Mouse (Mus musculus): ENCODE measurements around the gene Ttc7b. TPM values are rescaled to one million over a fixed set of nuclear protein-coding genes. Genes with fewer than 3 reads are reported as not detected.

Gene Ttc7b
- polyA plus RNA-seq, 1 experiment from 2014 or later: 2.2 TPM

GRCm38 (mm10) chr12:100323641-100324040, 197.0 kb downstream of the Ttc7b start:
- no peak overlapping the region for H3K9ac ChIP-seq (replicated peaks)
- H3K36me3 ChIP-seq (replicated peaks; ENCODE audit: insufficient read depth, low read length): 0 out of 2 replicates have a peak, but pooled peaks cover 8% of the 10 kb centered on the region
- H3K4me1 ChIP-seq (ENCODE audit: insufficient read depth): no peaks in the 10 kb centered on the region
- H3K4me2 ChIP-seq (ENCODE audit: low read depth, low read length): no peak overlapping the region
- DNase-seq: no peak
- no peak for TF ChIP-seq CTCF (IDR thresholded peaks at IDR 0.05; ENCODE audit: low read depth)
- TF ChIP-seq EP300 (IDR thresholded peaks at IDR 0.05; ENCODE audit: low read depth): no peak
- H3K9me3 ChIP-seq (ENCODE audit: low read length): no peaks in the 10 kb centered on the region
- H3K4me3 ChIP-seq (ENCODE audit: low read depth, low read length): no peak overlapping the region
- WGBS (ENCODE audit: insufficient replicate concordance): 68% methylated on average over 2 of the region's 2 CpGs
- ATAC-seq: no peak
- H3K27me3 ChIP-seq (ENCODE audit: insufficient read depth, low read length): no peaks in the 10 kb centered on the region
- H3K27ac ChIP-seq (ENCODE audit: low read depth): no peak overlapping the region

GRCm38 (mm10) chr12:100322225-100322624, 198.4 kb downstream of the Ttc7b start:
- no peaks in the 10 kb centered on the region for H3K4me1 ChIP-seq (ENCODE audit: insufficient read depth)
- DNase-seq (no peak), ATAC-seq (no peak)
- no peak overlapping the region for H3K9ac ChIP-seq (replicated peaks)
- no peak overlapping the region for H3K4me3 ChIP-seq (ENCODE audit: low read depth, low read length)
- 0 out of 2 replicates have a peak, but pooled peaks cover 8% of the 10 kb centered on the region for H3K36me3 ChIP-seq (replicated peaks; ENCODE audit: insufficient read depth, low read length)
- H3K9me3 ChIP-seq (ENCODE audit: low read length): no peaks in the 10 kb centered on the region
- WGBS (ENCODE audit: insufficient replicate concordance): 71% methylated on average over 2 of the region's 2 CpGs
- no peak for TF ChIP-seq EP300 (IDR thresholded peaks at IDR 0.05; ENCODE audit: low read depth)
- TF ChIP-seq CTCF (IDR thresholded peaks at IDR 0.05; ENCODE audit: low read depth): no peak
- no peak overlapping the region for H3K4me2 ChIP-seq (ENCODE audit: low read depth, low read length)
- H3K27ac ChIP-seq (ENCODE audit: low read depth): no peak overlapping the region
- no peaks in the 10 kb centered on the region for H3K27me3 ChIP-seq (ENCODE audit: insufficient read depth, low read length)

- H3K4me3 ChIP-seq (ENCODE audit: low read depth, low read length): no peak overlapping the region
- no peaks in the 10 kb centered on the region for H3K9me3 ChIP-seq (ENCODE audit: low read length)
- TF ChIP-seq EP300 (IDR thresholded peaks at IDR 0.05; ENCODE audit: low read depth) (no peak), CTCF (IDR thresholded peaks at IDR 0.05; ENCODE audit: low read depth) (no peak)
- no peak overlapping the region for H3K9ac ChIP-seq (replicated peaks)
- no peaks in the 10 kb centered on the region for H3K4me1 ChIP-seq (ENCODE audit: insufficient read depth)
- 74% methylated on average over 4 of the region's 4 CpGs for WGBS (ENCODE audit: insufficient replicate concordance)
- H3K4me2 ChIP-seq (ENCODE audit: low read depth, low read length): no peak overlapping the region
- DNase-seq: no peak
- no peak overlapping the region for H3K27ac ChIP-seq (ENCODE audit: low read depth)
- 0 out of 2 replicates have a peak, but pooled peaks cover 8% of the 10 kb centered on the region for H3K36me3 ChIP-seq (replicated peaks; ENCODE audit: insufficient read depth, low read length)
- no peaks in the 10 kb centered on the region for H3K27me3 ChIP-seq (ENCODE audit: insufficient read depth, low read length)
- ATAC-seq: no peak
Observed at GRCm38 (mm10) chr12:100321545-100321944, 199.1 kb downstream of the Ttc7b start.

GRCm38 (mm10) chr12:100319746-100320145, 200.9 kb downstream of the Ttc7b start:
- Histone ChIP-seq H3K4me2 (ENCODE audit: low read depth, low read length) (no peak overlapping the region), H3K4me1 (ENCODE audit: insufficient read depth) (no peaks in the 10 kb centered on the region), H3K9me3 (ENCODE audit: low read length) (no peaks in the 10 kb centered on the region), H3K27ac (ENCODE audit: low read depth) (no peak overlapping the region), H3K36me3 (replicated peaks; ENCODE audit: insufficient read depth, low read length) (peaks cover 3% of the 10 kb centered on the region; the same call in 1 of the 2 replicates), H3K4me3 (ENCODE audit: low read depth, low read length) (no peak overlapping the region), H3K9ac (replicated peaks) (no peak overlapping the region), H3K27me3 (ENCODE audit: insufficient read depth, low read length) (no peaks in the 10 kb centered on the region)
- TF ChIP-seq CTCF (IDR thresholded peaks at IDR 0.05; ENCODE audit: low read depth): no peak
- no peak for TF ChIP-seq EP300 (IDR thresholded peaks at IDR 0.05; ENCODE audit: low read depth)
- no peak for ATAC-seq
- WGBS (ENCODE audit: insufficient replicate concordance): 70% methylated on average over 4 of the region's 4 CpGs
- no peak for DNase-seq

- no peaks in the 10 kb centered on the region for H3K9me3 ChIP-seq (ENCODE audit: low read length)
- no peak overlapping the region for H3K4me2 ChIP-seq (ENCODE audit: low read depth, low read length)
- ATAC-seq (no peak), DNase-seq (no peak)
- H3K27ac ChIP-seq (ENCODE audit: low read depth): no peak overlapping the region
- H3K4me1 ChIP-seq (ENCODE audit: insufficient read depth): no peaks in the 10 kb centered on the region
- peaks cover 3% of the 10 kb centered on the region; the same call in 1 of the 2 replicates for H3K36me3 ChIP-seq (replicated peaks; ENCODE audit: insufficient read depth, low read length)
- no peak overlapping the region for H3K9ac ChIP-seq (replicated peaks)
- 66% methylated on average over 3 of the region's 3 CpGs for WGBS (ENCODE audit: insufficient replicate concordance)
- H3K4me3 ChIP-seq (ENCODE audit: low read depth, low read length): no peak overlapping the region
- no peak for TF ChIP-seq EP300 (IDR thresholded peaks at IDR 0.05; ENCODE audit: low read depth)
- TF ChIP-seq CTCF (IDR thresholded peaks at IDR 0.05; ENCODE audit: low read depth): no peak
- H3K27me3 ChIP-seq (ENCODE audit: insufficient read depth, low read length): no peaks in the 10 kb centered on the region
Observed at GRCm38 (mm10) chr12:100317936-100318335, 202.7 kb downstream of the Ttc7b start.

- TF ChIP-seq CTCF (IDR thresholded peaks at IDR 0.05; ENCODE audit: low read depth) (no peak), EP300 (IDR thresholded peaks at IDR 0.05; ENCODE audit: low read depth) (no peak)
- Histone ChIP-seq H3K36me3 (replicated peaks; ENCODE audit: insufficient read depth, low read length) (peaks cover 3% of the 10 kb centered on the region; the same call in 1 of the 2 replicates), H3K4me1 (ENCODE audit: insufficient read depth) (no peaks in the 10 kb centered on the region), H3K4me3 (ENCODE audit: low read depth, low read length) (no peak overlapping the region), H3K27ac (ENCODE audit: low read depth) (no peak overlapping the region), H3K27me3 (ENCODE audit: insufficient read depth, low read length) (no peaks in the 10 kb centered on the region), H3K9me3 (ENCODE audit: low read length) (no peaks in the 10 kb centered on the region), H3K9ac (replicated peaks) (no peak overlapping the region), H3K4me2 (ENCODE audit: low read depth, low read length) (no peak overlapping the region)
- DNase-seq (no peak), ATAC-seq (no peak)
- 81% methylated on average over 9 of the region's 9 CpGs for WGBS (ENCODE audit: insufficient replicate concordance)
Observed at GRCm38 (mm10) chr12:100316094-100316493, 204.5 kb downstream of the Ttc7b start.

Data from liver, postnatal 0 days (tissue).